Mouse (Mus musculus) testis, adult 2 months (tissue): ENCODE data around the gene Sucnr1.

ENCODE experiments used
- CTCF ChIP-seq: fragments of 200-500 bp; IDR thresholded peaks from 2 replicates; pipeline ENCODE4 v1.5.1; 2012; ENCODE audit warnings: low read depth, mild to moderate bottlenecking, inconsistent platforms, low read length, moderate library complexity; ENCODE audit not compliant: control insufficient read depth, insufficient read depth, insufficient replicate concordance
- POLR2A ChIP-seq: fragments of 200-500 bp; IDR thresholded peaks from 2 replicates; pipeline ENCODE4 v1.6.1; 2012; ENCODE audit warnings: low read depth, mild to moderate bottlenecking, inconsistent platforms, low read length, moderate library complexity; ENCODE audit not compliant: control insufficient read depth

DNA sequence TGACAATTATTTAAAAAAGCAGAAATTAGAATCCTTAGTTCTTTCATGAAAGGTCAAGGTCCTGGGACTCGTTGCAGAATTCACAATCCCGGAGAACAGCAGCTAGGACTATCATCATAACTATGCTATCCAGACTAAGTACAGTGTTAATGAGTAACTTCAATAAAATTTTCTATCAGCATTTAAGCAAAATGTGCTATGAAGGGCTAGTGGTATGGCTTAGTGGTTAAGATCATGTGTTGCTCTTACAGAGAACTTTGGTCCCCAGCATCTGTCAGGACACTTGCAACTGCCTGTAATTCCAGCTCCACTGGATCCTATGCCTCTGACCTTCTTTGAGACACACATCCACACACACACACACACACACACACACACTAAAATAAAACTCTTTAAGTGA lies 15.8 kb downstream of the Sucnr1 start:
- TF ChIP-seq CTCF (no peak), POLR2A (no peak)
